Mouse (Mus musculus) layer of hippocampus, postnatal 10 days (tissue): Measurements from ENCODE around the gene Vmn1r131. TPM values are rescaled to one million over a fixed set of nuclear protein-coding genes. Genes with fewer than 3 reads are reported as not detected.
"Not testable (repeated sequence)": the region's sequence is repeated elsewhere in the genome, so short reads cannot be mapped to it uniquely, and the experiment has no call there.

Source experiments
- DNase-seq, 2 experiments: peaks; one replicate each; pipeline ENCODE4 v3.0.0; 2021; ENCODE audit warnings: low spot score in 2 of 2
- long read RNA-seq: library from polyadenylated mRNA; stranded (forward); transcript quantifications from one replicate; pipeline ENCODE4 v2.0.0, GENCODE M21; 2023
- total RNA-seq, 2 experiments: library from RNA; stranded (reverse); gene quantifications; 2 replicates each; pipeline ENCODE4 v1.2.3; 2021

Vmn1r131 gene
- not detected for total RNA-seq
- long read RNA-seq = 0 reads

DNA sequence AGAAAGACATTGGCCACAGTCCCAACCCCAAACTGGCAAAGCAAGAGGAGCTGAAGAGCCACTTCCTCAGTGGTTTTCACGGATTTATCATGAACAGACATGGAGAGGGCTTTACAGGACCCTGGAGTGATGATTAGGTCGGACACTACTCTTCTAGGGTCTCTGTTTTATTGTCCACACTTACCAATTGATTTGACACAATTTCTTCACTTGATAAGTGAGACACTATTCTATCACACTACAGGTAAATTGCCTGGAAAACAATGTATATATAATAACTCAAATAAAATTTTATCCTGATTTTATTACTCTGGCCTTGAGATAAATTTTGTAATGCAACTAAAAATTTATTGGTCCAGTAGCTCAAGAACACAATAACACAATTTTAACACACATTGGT is at the start of gene Vmn1r131:
Vmn1r131 (minus strand) TSS at position 101 of the 400 bp plus-strand sequence.
- DNase-seq = not testable (repeated sequence)

- not testable (repeated sequence) for DNase-seq
Measured at GRCm38 (mm10) chr7:21511480-21511879, 34.4 kb downstream of the Vmn1r131 start, which contains the start of gene Vmn1r130. TSS of gene Vmn1r130 (plus strand) at chr7:21511780.

Other genes starting within 250 kb of the Vmn1r131 start
- not detected for gene Vmn1r126, start 244.6 kb downstream of the Vmn1r131 start, total RNA-seq
- gene Vmn1r127, start 226.2 kb downstream of the Vmn1r131 start, total RNA-seq = not detected
- not detected for gene Vmn1r128, start 196.7 kb downstream of the Vmn1r131 start, total RNA-seq
- not detected for gene Vmn1r129, start 184.8 kb downstream of the Vmn1r131 start, total RNA-seq
- not detected for gene Gm6882, start 113.3 kb downstream of the Vmn1r131 start, total RNA-seq
- gene Vmn1r130, start 34.3 kb downstream of the Vmn1r131 start, total RNA-seq = not detected
- not detected for gene Vmn1r132, start 68.0 kb upstream of the Vmn1r131 start, total RNA-seq
- gene Gm4175, start 215.4 kb upstream of the Vmn1r131 start, total RNA-seq = not detected